Mouse (Mus musculus) cerebellum, postnatal 10 days (tissue): ENCODE measurements at regions not wholly inside any gene's neighbourhood (a gene's known extent, or its start where the extent isn't known, plus 50 kb on each side); places are given as distances from the start of the nearest gene placed in this dataset.

Source experiments
- DNase-seq, 2 experiments: peaks; one replicate each; pipeline ENCODE4 v3.0.0; 2021; ENCODE audit warnings: mixed read lengths in 2 of 2

DNA sequence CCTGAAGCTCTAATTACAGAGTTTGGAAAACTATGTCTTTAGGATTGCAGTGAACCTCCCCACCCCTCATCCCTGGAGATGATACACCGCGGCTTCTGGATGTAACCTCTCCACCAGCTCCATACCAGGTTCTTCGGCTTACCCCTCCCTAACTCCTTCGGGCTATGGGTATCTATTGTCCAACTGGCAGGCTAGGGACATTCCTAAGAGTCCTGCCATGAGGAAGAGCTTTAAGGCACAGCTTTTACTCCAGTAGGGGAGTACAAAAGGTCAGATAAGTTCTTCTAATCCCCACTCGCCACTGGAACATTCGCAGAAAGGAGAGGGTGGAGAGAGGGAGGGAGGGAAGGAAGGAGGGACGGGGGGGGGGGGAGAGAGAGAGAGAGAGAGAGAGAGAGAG, 188.5 kb upstream of the Bcl6 start:
- no peak for DNase-seq

GRCm38 (mm10) chr16:24176057-24176456, 187.4 kb upstream of the Bcl6 start:
- peak; percentile 80 to 83 for DNase-seq

DNA sequence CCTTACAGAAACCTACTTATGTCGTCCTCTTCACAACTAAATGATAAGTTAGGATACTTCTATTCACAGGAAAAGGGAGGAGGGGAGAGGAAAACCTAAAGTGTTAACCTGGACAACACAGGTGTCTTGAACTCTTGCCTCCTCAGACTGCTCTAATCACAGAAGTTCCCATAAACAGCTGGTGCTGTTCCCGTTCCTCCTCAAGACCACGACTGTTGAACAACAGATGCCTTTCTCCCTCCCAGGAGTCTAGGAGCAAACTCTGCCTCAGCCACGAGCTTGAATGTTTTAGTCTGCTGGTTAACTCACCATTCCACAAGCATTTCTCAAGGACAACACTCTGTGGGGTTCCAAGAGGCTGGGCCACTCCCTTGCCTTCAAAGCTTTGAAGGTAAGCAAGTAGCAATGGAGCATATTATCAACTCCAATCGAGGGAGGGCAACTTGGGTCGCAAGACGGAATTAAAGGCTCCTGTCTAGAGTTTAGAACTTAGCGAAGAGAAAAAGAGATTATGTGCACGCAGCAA, 186.6 kb upstream of the Bcl6 start:
- no peak for DNase-seq

- no peak for DNase-seq
Measured at GRCm38 (mm10) chr16:24174595-24174994, 185.9 kb upstream of the Bcl6 start.

- DNase-seq, result no peak
Measured at GRCm38 (mm10) chr16:24173783-24174518, 185.3 kb upstream of the Bcl6 start.

DNA sequence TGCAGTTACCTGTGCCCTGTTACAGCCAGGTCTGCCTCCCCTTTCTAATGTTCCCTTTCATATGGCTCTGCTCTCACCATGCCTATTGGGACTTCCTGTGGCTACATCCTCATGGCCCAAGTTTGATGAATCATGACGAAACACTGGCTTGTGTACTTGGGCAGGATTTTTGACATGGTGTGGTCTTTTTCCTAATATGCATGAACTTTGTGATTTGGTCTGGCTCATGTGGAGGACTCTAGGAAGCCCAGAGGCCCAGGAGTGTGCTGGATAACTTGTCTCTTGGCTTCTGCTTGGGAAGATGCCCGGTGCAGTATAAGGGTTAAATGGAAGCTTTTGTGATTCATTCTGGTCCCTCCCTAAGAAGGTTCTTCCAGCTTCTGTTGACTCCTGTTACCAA, 184.0 kb upstream of the Bcl6 start:
- no peak for DNase-seq

- no peak for DNase-seq
Measured at GRCm38 (mm10) chr16:24172065-24172464, 183.4 kb upstream of the Bcl6 start.

DNA sequence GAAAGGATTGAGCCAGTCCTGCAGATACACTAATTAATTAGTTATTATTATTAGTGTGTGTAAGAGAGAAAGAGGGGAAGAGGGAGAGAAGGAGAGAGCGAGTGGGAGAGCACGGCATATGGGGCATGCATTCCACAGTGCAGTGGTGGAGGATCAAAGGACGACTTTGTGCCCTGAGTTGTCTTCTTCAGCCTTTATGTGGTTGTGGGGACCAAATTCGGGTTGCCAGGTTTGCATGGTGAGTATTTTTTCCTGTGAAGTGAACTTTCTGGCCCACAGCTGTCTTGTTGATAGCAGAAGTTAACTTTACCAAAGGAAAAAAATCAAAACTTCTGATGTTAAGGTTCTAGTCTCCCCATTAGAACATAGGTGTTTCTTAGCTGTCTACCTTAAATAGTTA, 182.5 kb upstream of the Bcl6 start:
- DNase-seq, result no peak

GRCm38 (mm10) chr16:24166496-24166895, 177.8 kb upstream of the Bcl6 start:
- no peak for DNase-seq

GRCm38 (mm10) chr16:24165461-24166081, 176.9 kb upstream of the Bcl6 start:
- DNase-seq, result peak; percentile 38 to 40

GRCm38 (mm10) chr16:24160705-24161285, 172.1 kb upstream of the Bcl6 start:
- DNase-seq, result no peak

DNA sequence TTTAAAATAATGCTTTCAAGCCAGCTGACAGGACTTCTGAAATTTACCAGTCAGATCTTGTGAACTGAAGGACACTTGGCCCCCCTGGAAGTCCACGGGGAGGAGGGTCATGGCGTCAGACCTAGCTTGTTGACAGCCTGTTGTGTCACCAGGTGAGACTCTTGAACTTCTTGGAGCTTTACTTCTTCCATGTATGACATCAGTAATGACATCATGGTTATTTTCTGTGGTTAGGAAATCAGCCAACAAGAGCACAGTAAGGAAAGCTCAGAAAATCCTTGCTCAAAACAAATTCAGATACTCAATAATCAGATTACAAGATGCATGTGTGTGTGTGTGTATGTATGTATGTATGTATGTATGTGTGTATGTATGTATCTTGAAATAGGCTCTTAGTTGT, 170.7 kb upstream of the Bcl6 start:
- no peak for DNase-seq

- DNase-seq, result no peak
Measured at GRCm38 (mm10) chr16:24157753-24158152, 169.1 kb upstream of the Bcl6 start.

GRCm38 (mm10) chr16:24156729-24157430, 168.2 kb upstream of the Bcl6 start:
- peak; percentile 83 to 88 for DNase-seq

DNA sequence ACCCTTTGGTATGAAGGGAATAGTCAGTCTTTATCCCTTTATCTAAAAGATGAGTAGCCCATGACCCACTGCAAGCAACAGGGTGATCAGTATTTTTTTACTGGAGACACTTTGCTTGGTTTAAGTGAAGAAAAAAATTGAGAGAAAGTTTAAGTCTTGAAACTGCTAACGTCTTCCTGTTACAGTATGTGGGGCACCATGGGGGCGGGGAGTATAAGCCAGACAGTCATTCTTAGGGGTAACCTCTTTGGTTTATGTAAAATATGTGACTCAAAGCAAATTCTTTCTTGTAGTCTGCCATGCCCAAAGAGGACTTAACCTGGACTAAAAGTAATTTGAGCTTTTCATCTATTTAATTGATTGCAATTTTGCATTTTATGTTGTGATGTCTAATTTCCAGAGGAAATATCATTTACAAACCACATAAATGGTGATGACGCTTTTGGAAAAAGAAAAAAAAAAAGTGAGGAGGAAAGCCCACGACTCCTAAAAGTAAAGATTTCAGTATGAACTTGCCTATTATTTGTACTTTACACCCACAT, 166.2 kb upstream of the Bcl6 start:
- DNase-seq, result no peak

GRCm38 (mm10) chr16:24153943-24154342, 165.3 kb upstream of the Bcl6 start:
- DNase-seq, result no peak

GRCm38 (mm10) chr16:24151831-24152247, 163.2 kb upstream of the Bcl6 start:
- DNase-seq, result no peak

DNA sequence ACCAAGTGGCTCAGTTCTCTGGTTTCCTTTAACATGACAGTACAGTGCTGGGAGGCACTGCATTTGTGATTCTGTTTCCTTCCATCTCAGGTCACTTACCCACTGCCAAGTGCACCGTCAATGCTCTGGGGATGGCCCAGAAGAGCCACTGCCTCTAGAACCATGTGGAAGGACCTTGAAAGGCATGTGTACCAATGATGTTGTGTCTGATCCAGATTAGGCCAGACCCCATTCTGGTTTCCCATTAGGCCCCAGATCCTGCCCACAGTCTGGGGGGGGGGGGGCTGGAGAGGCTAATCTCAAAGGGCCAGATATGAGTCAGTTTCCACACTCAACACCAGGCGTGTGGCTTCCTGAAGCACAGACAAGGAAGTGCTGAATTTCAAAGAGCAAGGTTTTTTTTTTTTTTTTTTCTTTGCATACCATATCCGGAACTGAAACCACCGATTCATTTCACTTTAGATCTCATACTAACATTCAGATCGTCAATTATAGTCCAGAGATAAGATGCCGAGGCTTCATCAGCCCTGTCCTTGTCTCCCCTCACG, 162.6 kb upstream of the Bcl6 start:
- no peak for DNase-seq

- DNase-seq, result no peak
Measured at GRCm38 (mm10) chr16:24150512-24150911, 161.9 kb upstream of the Bcl6 start.

- peak; percentile 24 to 27 for DNase-seq
Measured at GRCm38 (mm10) chr16:24149441-24149840, 160.8 kb upstream of the Bcl6 start.

GRCm38 (mm10) chr16:24143894-24144293, 155.2 kb upstream of the Bcl6 start:
- DNase-seq, result no peak

GRCm38 (mm10) chr16:24142915-24143541, 154.4 kb upstream of the Bcl6 start:
- no peak for DNase-seq
